Mouse (Mus musculus): ENCODE results near the gene Zfp956. TPM values are rescaled to one million over a fixed set of nuclear protein-coding genes. Genes with fewer than 3 reads are reported as not detected.

The Zfp956 gene
- polyA plus RNA-seq, 1 experiment = 26.3 TPM

DNA sequence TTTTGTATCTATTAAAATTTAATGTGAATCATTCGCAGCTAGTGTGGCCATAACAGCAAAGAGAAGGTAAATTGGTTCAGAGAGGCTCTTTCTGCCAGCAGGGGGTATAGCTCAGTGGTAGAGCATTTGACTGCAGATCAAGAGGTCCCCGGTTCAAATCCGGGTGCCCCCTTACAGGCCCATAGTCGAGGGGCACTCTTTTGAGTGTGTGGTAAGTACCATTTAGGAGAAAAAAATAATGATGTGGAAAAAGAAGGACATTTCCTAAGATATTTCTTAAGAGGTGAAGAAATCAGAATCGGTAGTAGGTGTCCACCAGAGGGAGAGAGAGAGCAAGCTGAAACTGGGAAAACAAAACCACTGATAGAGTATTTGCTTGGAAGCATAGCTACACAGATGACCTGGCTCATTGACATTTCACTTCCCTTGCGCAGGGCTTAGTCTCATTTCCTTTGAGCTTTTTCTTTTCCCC is 25.7 kb downstream of the Zfp956 start:
- TF ChIP-seq CTCF (IDR thresholded peaks at IDR 0.05; ENCODE audit: borderline replicate concordance, extremely low read depth, insufficient read depth, insufficient read length) (peak; percentile 18; the same call in 1 of the 2 replicates), POLR2A (IDR thresholded peaks at IDR 0.05; ENCODE audit: borderline replicate concordance, extremely low read depth, insufficient read depth, insufficient read length, poor library complexity, severe bottlenecking) (no peak)
- DNase-seq (ENCODE audit: low read depth) = peak; percentile 64

DNA sequence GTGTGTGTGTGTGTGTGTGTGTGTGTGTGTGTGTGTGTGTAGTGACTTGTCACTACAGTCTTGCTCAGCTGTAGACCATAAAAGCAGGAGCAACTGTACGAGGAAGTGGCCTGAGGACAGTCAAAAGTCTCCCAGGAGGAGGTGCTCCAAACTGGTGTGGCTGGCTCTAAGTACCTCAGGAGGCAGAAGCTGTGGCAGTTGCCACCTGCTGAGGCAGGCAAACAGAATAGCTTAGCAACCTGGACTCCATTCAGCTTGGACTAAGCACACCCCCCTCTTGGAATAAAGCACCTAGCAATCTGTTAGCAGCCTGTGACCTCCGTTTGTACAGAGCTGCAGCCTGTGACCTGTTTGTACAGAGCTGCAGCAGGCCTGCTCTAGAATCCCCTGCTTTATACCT is 30.7 kb downstream of the Zfp956 start:
- DNase-seq (ENCODE audit: low read depth) = peak; percentile 2
- no peak for TF ChIP-seq CTCF (IDR thresholded peaks at IDR 0.05; ENCODE audit: borderline replicate concordance, extremely low read depth, insufficient read depth, insufficient read length)
- no peak for TF ChIP-seq POLR2A (IDR thresholded peaks at IDR 0.05; ENCODE audit: borderline replicate concordance, extremely low read depth, insufficient read depth, insufficient read length, poor library complexity, severe bottlenecking)

DNA sequence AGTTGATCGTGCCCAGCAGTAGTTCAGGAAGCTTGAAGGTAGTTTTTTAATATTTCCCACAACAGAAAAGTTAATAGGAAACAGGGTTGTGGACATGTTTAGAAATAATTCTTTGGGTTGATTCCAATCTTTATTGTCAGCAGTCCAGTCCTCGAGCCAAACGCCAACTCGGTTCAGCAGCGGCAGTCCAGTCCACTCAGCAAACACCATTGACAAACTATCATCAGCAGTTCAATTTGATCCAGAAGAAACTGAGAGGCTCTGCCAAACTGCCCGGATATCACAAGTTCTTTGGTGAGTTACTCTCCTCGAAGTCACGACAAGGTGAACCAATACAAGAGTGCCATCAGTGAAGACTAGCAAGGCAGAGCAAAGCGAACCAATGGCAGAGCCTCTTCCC is 42.5 kb downstream of the Zfp956 start:
- TF ChIP-seq POLR2A (IDR thresholded peaks at IDR 0.05; ENCODE audit: borderline replicate concordance, extremely low read depth, insufficient read depth, insufficient read length, poor library complexity, severe bottlenecking) (no peak), CTCF (IDR thresholded peaks at IDR 0.05; ENCODE audit: borderline replicate concordance, extremely low read depth, insufficient read depth, insufficient read length) (no peak)
- DNase-seq (ENCODE audit: low read depth) = no peak

DNA sequence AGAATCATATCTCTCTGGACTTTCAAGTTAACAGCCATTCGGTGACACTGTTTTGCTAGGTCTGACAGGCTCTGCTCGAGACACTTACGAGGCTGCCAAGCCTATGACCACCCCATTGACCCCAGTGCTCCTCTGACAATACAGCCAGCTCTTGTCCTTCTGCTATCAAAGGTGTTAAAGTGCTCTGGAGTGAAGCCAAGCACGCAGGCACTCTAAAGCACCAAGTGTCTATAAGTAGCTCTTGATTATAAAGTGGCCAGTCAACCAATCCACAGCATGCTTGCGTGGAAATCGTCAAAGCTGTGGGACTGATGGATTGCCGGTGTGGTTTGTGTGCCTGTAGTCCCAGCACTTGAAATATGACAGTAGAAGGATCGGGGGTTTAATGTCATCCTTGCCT is 57.5 kb downstream of the Zfp956 start:
- no peak for TF ChIP-seq CTCF (IDR thresholded peaks at IDR 0.05; ENCODE audit: borderline replicate concordance, extremely low read depth, insufficient read depth, insufficient read length)
- TF ChIP-seq POLR2A (IDR thresholded peaks at IDR 0.05; ENCODE audit: borderline replicate concordance, extremely low read depth, insufficient read depth, insufficient read length, poor library complexity, severe bottlenecking) = no peak
- peak; percentile 51 for DNase-seq (ENCODE audit: low read depth)

Other genes with a start within 250 kb of the Zfp956 start
- gene Pdia4, start 140.0 kb upstream of the Zfp956 start, polyA plus RNA-seq (2012; rRNA removed) = 52.6 and 75.7 TPM in 2 replicates
- gene Zfp786, start 122.5 kb upstream of the Zfp956 start, polyA plus RNA-seq (2012; rRNA removed) = 5.2 and 8.8 TPM in 2 replicates
- gene Zfp398, start 117.7 kb upstream of the Zfp956 start, polyA plus RNA-seq (2012; rRNA removed) = 17.4 and 22.2 TPM in 2 replicates
- gene Zfp282, start 76.2 kb upstream of the Zfp956 start, polyA plus RNA-seq (2012; rRNA removed) = 26.1 and 29.8 TPM in 2 replicates
- 19.8 and 22.3 TPM in 2 replicates for gene Zfp212, start 32.9 kb upstream of the Zfp956 start, polyA plus RNA-seq (2012; rRNA removed)
- 13.7 and 24.4 TPM in 2 replicates for gene Zfp777, start 95.5 kb downstream of the Zfp956 start, polyA plus RNA-seq (2012; rRNA removed)
- gene Zfp746, start 133.2 kb downstream of the Zfp956 start, polyA plus RNA-seq (2012; rRNA removed) = 38.8 and 40.9 TPM in 2 replicates